Mouse (Mus musculus) ES-E14 (cell line): ENCODE measurements around the gene Zmynd10.

Experiments
- CHD2 ChIP-seq: IDR thresholded peaks from 2 replicates; pipeline ENCODE4 v1.6.1; 2014; ENCODE audit warnings: mild to moderate bottlenecking, low read depth, low read length, inconsistent platforms
- HCFC1 ChIP-seq: IDR thresholded peaks from 2 replicates; pipeline ENCODE4 v1.6.1; 2012; ENCODE audit warnings: low read length, inconsistent platforms, borderline replicate concordance; ENCODE audit not compliant: insufficient read depth
- ZNF384 ChIP-seq: IDR thresholded peaks from 2 replicates; pipeline ENCODE4 v1.6.1; 2012; ENCODE audit warnings: low read depth, low read length, inconsistent platforms

DNA sequence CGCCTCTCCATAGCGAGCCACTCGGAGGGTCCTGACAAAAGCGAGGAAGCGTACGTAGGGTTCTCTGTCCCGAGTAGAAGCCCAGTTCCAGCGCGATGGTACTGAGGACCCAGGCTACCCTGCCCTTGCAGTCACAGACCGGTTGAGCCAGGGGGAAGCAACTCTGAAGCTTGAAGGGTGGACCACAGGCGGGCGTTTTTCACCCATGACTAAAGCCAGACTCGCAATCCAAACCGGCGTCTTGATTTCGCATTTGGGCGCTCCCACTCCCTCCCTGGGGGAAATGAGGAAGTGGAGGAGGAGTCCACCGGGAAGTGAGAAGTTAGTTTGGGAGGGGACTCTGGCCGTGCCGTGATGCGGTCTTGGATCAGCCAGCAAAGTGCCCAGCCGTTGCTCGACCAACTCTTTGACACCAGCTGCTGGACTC lies 7.9 kb downstream of the Zmynd10 start:
- TF ChIP-seq HCFC1, result no peak
- TF ChIP-seq CHD2, result no peak
- no peak for TF ChIP-seq ZNF384
